Mouse (Mus musculus): ENCODE results near the gene Fdxacb1. TPM values are rescaled to one million over a fixed set of nuclear protein-coding genes. Genes with fewer than 3 reads are reported as not detected.

Fdxacb1 gene
- polyA plus RNA-seq, 1 experiment from 2014 or later, result 11.7 TPM

GRCm38 (mm10) chr9:50761520-50762243, 6.4 kb upstream of the Fdxacb1 start:
- Histone ChIP-seq H3K36me3 (ENCODE audit: control insufficient read depth, insufficient read depth, low read length) (no peaks in the 10 kb centered on the region), H3K9me3 (replicated peaks; ENCODE audit: control insufficient read depth, low read length) (no peaks in the 10 kb centered on the region), H3K4me1 (ENCODE audit: control insufficient read depth, insufficient read depth, low read length) (no peaks in the 10 kb centered on the region), H3K4me3 (replicated peaks; ENCODE audit: low read length) (no peak overlapping the region), H3K9ac (ENCODE audit: low read length) (no peak overlapping the region), H3K27ac (ENCODE audit: low read length) (no peak overlapping the region), H3K27me3 (ENCODE audit: control insufficient read depth, insufficient read depth, low read length) (no peaks in the 10 kb centered on the region), H3K4me2 (ENCODE audit: low read depth, low read length) (no peak overlapping the region)
- ATAC-seq (ENCODE audit: insufficient read depth, low FRiP score), result no peak
- WGBS, result 45% methylated on average over 6 of the region's 6 CpGs

GRCm38 (mm10) chr9:50763331-50763730, 4.7 kb upstream of the Fdxacb1 start:
- Histone ChIP-seq H3K9ac (ENCODE audit: low read length) (no peak overlapping the region), H3K27ac (ENCODE audit: low read length) (no peak overlapping the region), H3K4me2 (ENCODE audit: low read depth, low read length) (no peak overlapping the region), H3K9me3 (replicated peaks; ENCODE audit: control insufficient read depth, low read length) (no peaks in the 10 kb centered on the region), H3K4me1 (ENCODE audit: control insufficient read depth, insufficient read depth, low read length) (no peaks in the 10 kb centered on the region), H3K4me3 (replicated peaks; ENCODE audit: low read length) (no peak overlapping the region), H3K27me3 (ENCODE audit: control insufficient read depth, insufficient read depth, low read length) (no peaks in the 10 kb centered on the region), H3K36me3 (ENCODE audit: control insufficient read depth, insufficient read depth, low read length) (no peaks in the 10 kb centered on the region)
- ATAC-seq (ENCODE audit: insufficient read depth, low FRiP score), result no peak
- WGBS, result 58% methylated on average over 1 of the region's 1 CpGs

GRCm38 (mm10) chr9:50767531-50768106, 417 bp upstream of the Fdxacb1 start:
- Histone ChIP-seq H3K4me1 (ENCODE audit: control insufficient read depth, insufficient read depth, low read length) (0 out of 2 replicates have a peak, but pooled peaks cover 2% of the 10 kb centered on the region), H3K9ac (ENCODE audit: low read length) (peak overlapping the region; percentile 81), H3K4me2 (ENCODE audit: low read depth, low read length) (peak overlapping the region; percentile 76), H3K4me3 (replicated peaks; ENCODE audit: low read length) (peak overlapping the region; percentile 72), H3K36me3 (ENCODE audit: control insufficient read depth, insufficient read depth, low read length) (no peaks in the 10 kb centered on the region), H3K27me3 (ENCODE audit: control insufficient read depth, insufficient read depth, low read length) (no peaks in the 10 kb centered on the region), H3K9me3 (replicated peaks; ENCODE audit: control insufficient read depth, low read length) (no peaks in the 10 kb centered on the region), H3K27ac (ENCODE audit: low read length) (peak overlapping the region; percentile 96)
- ATAC-seq (ENCODE audit: insufficient read depth, low FRiP score), result no peak
- 3% methylated on average over 17 of the region's 17 CpGs for WGBS

- Histone ChIP-seq H3K9me3 (replicated peaks; ENCODE audit: control insufficient read depth, low read length) (no peaks in the 10 kb centered on the region), H3K4me3 (replicated peaks; ENCODE audit: low read length) (no peak overlapping the region), H3K4me1 (ENCODE audit: control insufficient read depth, insufficient read depth, low read length) (peaks cover 7% of the 10 kb centered on the region; the same call in 1 of the 2 replicates), H3K27ac (ENCODE audit: low read length) (no peak overlapping the region), H3K4me2 (ENCODE audit: low read depth, low read length) (no peak overlapping the region), H3K36me3 (ENCODE audit: control insufficient read depth, insufficient read depth, low read length) (no peaks in the 10 kb centered on the region), H3K9ac (ENCODE audit: low read length) (no peak overlapping the region), H3K27me3 (ENCODE audit: control insufficient read depth, insufficient read depth, low read length) (no peaks in the 10 kb centered on the region)
- 83% methylated on average over 2 of the region's 2 CpGs for WGBS
- no peak for ATAC-seq (ENCODE audit: insufficient read depth, low FRiP score)
Measured at GRCm38 (mm10) chr9:50770011-50770410, 2.0 kb downstream of the Fdxacb1 start.

GRCm38 (mm10) chr9:50774026-50774462, 6.0 kb downstream of the Fdxacb1 start:
- H3K36me3 ChIP-seq (ENCODE audit: control insufficient read depth, insufficient read depth, low read length), result 0 out of 2 replicates have a peak, but pooled peaks cover 3% of the 10 kb centered on the region
- H3K4me2 ChIP-seq (ENCODE audit: low read depth, low read length), result peak overlapping the region; percentile 65
- no peak for ATAC-seq (ENCODE audit: insufficient read depth, low FRiP score)
- H3K27ac ChIP-seq (ENCODE audit: low read length), result no peak overlapping the region
- 61% methylated on average over 4 of the region's 4 CpGs for WGBS
- H3K9me3 ChIP-seq (replicated peaks; ENCODE audit: control insufficient read depth, low read length), result no peaks in the 10 kb centered on the region
- H3K4me3 ChIP-seq (replicated peaks; ENCODE audit: low read length), result no peak overlapping the region; the same call in 1 of the 2 replicates
- peaks cover 15% of the 10 kb centered on the region for H3K4me1 ChIP-seq (ENCODE audit: control insufficient read depth, insufficient read depth, low read length)
- no peaks in the 10 kb centered on the region for H3K27me3 ChIP-seq (ENCODE audit: control insufficient read depth, insufficient read depth, low read length)
- H3K9ac ChIP-seq (ENCODE audit: low read length), result peak overlapping the region; percentile 48; the same call in 1 of the 2 replicates

GRCm38 (mm10) chr9:50774991-50775612, 7.1 kb downstream of the Fdxacb1 start, which contains the start of the genes Alg9 and 1110032A03Rik:
Alg9 (plus strand) TSS chr9:50775019.
1110032A03Rik (minus strand) TSS chr9:50775520.
- Histone ChIP-seq H3K4me3 (replicated peaks; ENCODE audit: low read length) (peak within 1 kb of the TSS; percentile 95), H3K9ac (ENCODE audit: low read length) (peak within 1 kb of the TSS; percentile 98), H3K4me2 (ENCODE audit: low read depth, low read length) (peak within 1 kb of the TSS; percentile 65), H3K27me3 (ENCODE audit: control insufficient read depth, insufficient read depth, low read length) (no peaks in the 10 kb centered on the region), H3K9me3 (replicated peaks; ENCODE audit: control insufficient read depth, low read length) (no peaks in the 10 kb centered on the region), H3K4me1 (ENCODE audit: control insufficient read depth, insufficient read depth, low read length) (peaks cover 12% of the 10 kb centered on the region), H3K27ac (ENCODE audit: low read length) (peak within 1 kb of the TSS; percentile 93), H3K36me3 (ENCODE audit: control insufficient read depth, insufficient read depth, low read length) (0 out of 2 replicates have a peak, but pooled peaks cover 3% of the 10 kb centered on the region)
- WGBS, result under 1% methylated on average over 49 of the region's 51 CpGs
- peak; percentile 74; the same call in 1 of the 2 replicates for ATAC-seq (ENCODE audit: insufficient read depth, low FRiP score)

- H3K9ac ChIP-seq (ENCODE audit: low read length), result peak overlapping the region; percentile 98
- peak overlapping the region; percentile 93 for H3K27ac ChIP-seq (ENCODE audit: low read length)
- WGBS, result under 1% methylated on average over 26 of the region's 30 CpGs
- peaks cover 12% of the 10 kb centered on the region for H3K4me1 ChIP-seq (ENCODE audit: control insufficient read depth, insufficient read depth, low read length)
- ATAC-seq (ENCODE audit: insufficient read depth, low FRiP score), result peak; percentile 44; the same call in 1 of the 2 replicates
- peak overlapping the region; percentile 65 for H3K4me2 ChIP-seq (ENCODE audit: low read depth, low read length)
- no peaks in the 10 kb centered on the region for H3K27me3 ChIP-seq (ENCODE audit: control insufficient read depth, insufficient read depth, low read length)
- peaks cover 3% of the 10 kb centered on the region; the same call in 1 of the 2 replicates for H3K36me3 ChIP-seq (ENCODE audit: control insufficient read depth, insufficient read depth, low read length)
- peak overlapping the region; percentile 95 for H3K4me3 ChIP-seq (replicated peaks; ENCODE audit: low read length)
- H3K9me3 ChIP-seq (replicated peaks; ENCODE audit: control insufficient read depth, low read length), result no peaks in the 10 kb centered on the region
Measured at GRCm38 (mm10) chr9:50775662-50776126, 7.7 kb downstream of the Fdxacb1 start.

GRCm38 (mm10) chr9:50776162-50776760, 8.2 kb downstream of the Fdxacb1 start:
- no peak for ATAC-seq (ENCODE audit: insufficient read depth, low FRiP score)

More at GRCm38 (mm10) chr9:50776162-50776760, 8.2 kb downstream of the Fdxacb1 start:
- Histone ChIP-seq H3K4me3 (replicated peaks; ENCODE audit: low read length) (peak overlapping the region; percentile 95), H3K4me1 (ENCODE audit: control insufficient read depth, insufficient read depth, low read length) (peaks cover 12% of the 10 kb centered on the region), H3K4me2 (ENCODE audit: low read depth, low read length) (peak overlapping the region; percentile 65), H3K9ac (ENCODE audit: low read length) (peak overlapping the region; percentile 98), H3K36me3 (ENCODE audit: control insufficient read depth, insufficient read depth, low read length) (peaks cover 3% of the 10 kb centered on the region; the same call in 1 of the 2 replicates), H3K27ac (ENCODE audit: low read length) (peak overlapping the region; percentile 93), H3K9me3 (replicated peaks; ENCODE audit: control insufficient read depth, low read length) (no peaks in the 10 kb centered on the region), H3K27me3 (ENCODE audit: control insufficient read depth, insufficient read depth, low read length) (no peaks in the 10 kb centered on the region)
- WGBS, result 43% methylated on average over 11 of the region's 11 CpGs

All from stomach, embryonic 16.5 days (tissue).